Mouse (Mus musculus): ENCODE results near the gene Acox1.

- TF ChIP-seq CTCF (conservative IDR thresholded peaks at IDR 0.05 in 1 of 2, IDR thresholded peaks at IDR 0.05 in 1 of 2; ENCODE audit: low read depth in 2 of 2, low read length in 2 of 2) = no peak
- TF ChIP-seq TBP (conservative IDR thresholded peaks at IDR 0.05; ENCODE audit: low read depth, low read length) = no peak
- no peak for TF ChIP-seq EP300 (IDR thresholded peaks at IDR 0.05; ENCODE audit: low read length)
- TF ChIP-seq NRF1 (IDR thresholded peaks at IDR 0.05; ENCODE audit: low read depth, low read length) = no peak
- no peak for TF ChIP-seq POLR2A (IDR thresholded peaks at IDR 0.05; ENCODE audit: low read depth, low read length)
- no peak for TF ChIP-seq USF1 (IDR thresholded peaks at IDR 0.05; ENCODE audit: low read depth, low read length)
- no peak for TF ChIP-seq ZMIZ1 (IDR thresholded peaks at IDR 0.05; ENCODE audit: low read depth, low read length)
- TF ChIP-seq MXI1 (IDR thresholded peaks at IDR 0.05; ENCODE audit: low read depth, low read length) = no peak
- TF ChIP-seq E2F4 (IDR thresholded peaks at IDR 0.05; ENCODE audit: insufficient replicate concordance, low read depth, low read length) = no peak
- TF ChIP-seq MAFK (IDR thresholded peaks at IDR 0.05; ENCODE audit: insufficient replicate concordance, low read length) = no peak
- TF ChIP-seq RCOR1 (conservative IDR thresholded peaks at IDR 0.05; ENCODE audit: low read depth, low read length) = no peak
- no peak for TF ChIP-seq USF2 (conservative IDR thresholded peaks at IDR 0.05; ENCODE audit: low read depth, low read length)
- TF ChIP-seq ZC3H11A (IDR thresholded peaks at IDR 0.05; ENCODE audit: low read depth, low read length) = no peak
- TF ChIP-seq TCF12 (IDR thresholded peaks at IDR 0.05; ENCODE audit: low read depth, low read length) = no peak
Observed at GRCm38 (mm10) chr11:116133497-116133896, 65.3 kb downstream of the Acox1 start.
